Comparison of ENCODE assay signal across 8 mouse cellular contexts in genomic region chr11:29246883-29247650, GRCm38 (mm10). TPM values are rescaled to one million over a fixed set of nuclear protein-coding genes. Genes with fewer than 3 reads are reported as not detected.
DNase-seq lines count a peak whose midpoint lies in the region; ATAC-seq and TF ChIP-seq lines count a peak whose summit lies in the region.

TSS of gene Cfap36 (minus strand) at chr11:29247409.

- peaks cover 18% of the 10 kb centered on the region for H3K36me3 ChIP-seq in hindbrain, embryonic 13.5 days

- peaks cover 23% of the 10 kb centered on the region for H3K4me1 ChIP-seq in hindbrain, embryonic 13.5 days (replicated peaks)

- CTCF ChIA-PET in Patski (lab: Charles Lee): interaction anchor here (1.2 kb wide), 2 partner anchors 13 to 169 kb away, joined by 3 read pairs; no protein-coding TSS in a partner anchor

- peak within 1 kb of the TSS; percentile 82 for H3K9ac ChIP-seq in hindbrain, embryonic 13.5 days

- no peak for TF ChIP-seq CTCF in Patski (IDR thresholded peaks at IDR 0.05)

- DNase-seq in Patski (ENCODE audit: low read depth, low spot score): peak; percentile 74
- peak; percentile 93 for DNase-seq in cerebellum, postnatal 14 days
- DNase-seq in frontal cortex, postnatal 14 days (ENCODE audit: low spot score in 2 of 2): peak; percentile 87 to 91
- DNase-seq in layer of hippocampus, postnatal 25 days (ENCODE audit: extremely low spot score in 1 of 2, low spot score in 1 of 2): peak; percentile 73
- peak; percentile 96 for DNase-seq in lung, postnatal 25 days (ENCODE audit: low spot score)
- peak; percentile 98 for DNase-seq in retina, embryonic 14.5 days (ENCODE audit: low spot score)
- DNase-seq in thymus, postnatal 4 days: peak; percentile 90

- H3K4me2 ChIP-seq in hindbrain, embryonic 13.5 days: peak within 1 kb of the TSS; percentile 66

- WGBS in hindbrain, embryonic 13.5 days: under 1% methylated on average over 53 of the region's 53 CpGs

- ATAC-seq in Patski: peak; percentile 100
- peak; percentile 100 for ATAC-seq in hindbrain, embryonic 13.5 days (ENCODE audit: low FRiP score)

- peak within 1 kb of the TSS; percentile 90 for H3K27ac ChIP-seq in hindbrain, embryonic 13.5 days

- POLR2A ChIA-PET in Patski (lab: Charles Lee): interaction anchor here (0.6 to 1.6 kb wide), 3 partner anchors 21 to 259 kb away, joined by 4 to 8 read pairs (median 4); no protein-coding TSS in a partner anchor

- H3K4me3 ChIP-seq in hindbrain, embryonic 13.5 days: peak within 1 kb of the TSS; percentile 83

- H3K9me3 ChIP-seq in hindbrain, embryonic 13.5 days: no peaks in the 10 kb centered on the region

- H3K27me3 ChIP-seq in Patski: no peaks in the 10 kb centered on the region
- no peaks in the 10 kb centered on the region for H3K27me3 ChIP-seq in hindbrain, embryonic 13.5 days

- in situ Hi-C loops in Patski (cut with MboI; ENCODE audit: low pct_unique_long_range_greater_than_20kb): no loop called here

RNA-seq across cellular contexts. Expression of gene Cfap36, which starts in this region (rescaled TPM):
- 107 TPM for polyA plus RNA-seq in Patski (2021)
- 126 and 127 TPM in 2 replicates for polyA plus RNA-seq in hindbrain, embryonic 13.5 days (2015; fragmentation: Nextera tagmentation; extraction: Ambion mirVana)
- 100 to 1,000 TPM; 123 to 129 TPM for total RNA-seq in layer of hippocampus, postnatal 25 days (2021)

Comparison
In these comparisons a context has a peak if more than half of its experiments do, and no peak if none do; other contexts are left out.
1. Peak in every context shown above with its lines: DNase-seq, ATAC-seq, H3K4me3 ChIP-seq and H3K27ac ChIP-seq.